Mouse (Mus musculus) right cerebral cortex, postnatal 36 days (tissue): ENCODE results near the gene Kras.
A peak's percentile ranks its signal among the peaks of the same experiment; 100 is the strongest.

ENCODE experiments used
- DNase-seq, 2 experiments: peaks; one replicate each; pipeline ENCODE4 v3.0.0; 2022; ENCODE audit warnings: low spot score in 2 of 2, mixed read lengths in 1 of 2

The Kras gene

GRCm38 (mm10) chr6:145249291-145250184 is 501 bp downstream of the Kras start:
- peak; percentile 24 to 42 for DNase-seq

DNA sequence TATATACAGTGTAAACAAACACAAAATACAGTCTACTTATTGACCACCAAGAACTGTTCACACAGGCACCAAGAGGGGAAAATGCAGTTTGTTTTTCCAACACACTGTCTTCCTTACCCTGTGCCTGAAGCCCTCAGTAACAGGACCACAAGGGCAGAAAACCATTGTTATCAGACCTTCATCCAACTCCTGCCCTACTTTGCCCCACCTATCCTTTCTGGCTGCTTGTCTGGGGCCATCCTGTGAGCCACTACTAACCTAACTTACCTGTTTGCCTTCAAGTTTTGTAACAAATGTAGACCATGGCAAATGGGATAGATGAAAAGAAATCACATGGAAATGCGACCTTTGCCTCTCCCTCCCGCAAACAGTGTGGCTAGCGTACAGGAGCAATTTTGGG is 2.2 kb downstream of the Kras start:
- DNase-seq = no peak

DNA sequence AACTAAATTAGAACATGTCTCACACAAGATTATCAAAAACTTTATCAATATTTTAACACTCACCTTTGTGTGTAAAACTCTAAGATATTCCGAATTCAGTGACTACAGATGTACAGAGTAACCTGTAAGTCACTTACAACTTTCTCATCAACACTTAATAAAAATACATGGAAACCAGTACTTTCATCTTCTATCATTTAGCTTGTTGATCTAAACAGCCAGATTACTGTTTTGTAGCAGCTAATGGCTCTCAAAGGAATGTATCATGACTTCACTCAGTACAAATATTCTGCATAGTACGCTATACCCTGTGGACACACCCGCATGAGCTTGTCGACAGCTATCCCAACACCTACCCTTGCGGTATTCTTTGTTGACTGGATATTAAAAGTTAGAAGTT is 3.2 kb downstream of the Kras start:
- DNase-seq = no peak

DNA sequence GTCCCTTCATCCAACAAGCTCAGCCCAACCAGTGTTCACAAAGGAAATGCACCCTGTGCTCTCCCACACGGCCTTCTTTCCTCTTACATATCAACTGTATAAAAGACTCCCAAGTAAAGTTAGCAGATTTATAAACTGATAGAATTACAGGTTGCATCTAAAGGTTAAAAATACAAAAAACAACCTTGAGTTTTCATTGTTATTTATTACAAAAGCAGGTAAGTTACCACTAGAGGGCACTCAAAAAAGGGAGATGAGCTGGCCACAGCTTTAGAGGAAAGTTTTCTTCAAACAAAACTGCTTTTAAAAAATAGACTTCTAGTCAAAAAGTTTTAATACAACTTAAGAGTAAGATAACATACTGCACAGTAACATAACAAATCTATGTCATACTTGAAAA is 7.5 kb downstream of the Kras start:
- no peak for DNase-seq

DNA sequence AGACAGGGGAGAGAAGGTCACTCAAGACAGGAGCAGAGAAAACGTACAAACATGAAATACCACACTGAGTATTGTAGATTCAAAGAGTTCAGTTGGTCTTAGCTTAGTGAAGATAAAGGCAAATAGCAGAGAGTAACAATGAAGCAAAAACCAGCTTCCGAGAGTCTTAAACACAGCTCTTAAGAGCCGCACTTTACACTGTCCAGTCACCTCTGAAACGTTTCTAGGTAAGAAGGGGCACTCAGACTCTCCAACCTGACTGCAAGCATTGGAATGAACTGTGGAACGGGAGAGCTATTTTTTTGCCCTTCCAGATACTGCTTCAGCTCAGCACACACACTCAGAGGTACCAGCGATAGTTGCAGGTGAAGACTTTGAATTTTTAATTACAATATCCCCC is 9.8 kb downstream of the Kras start:
- DNase-seq = no peak

DNA sequence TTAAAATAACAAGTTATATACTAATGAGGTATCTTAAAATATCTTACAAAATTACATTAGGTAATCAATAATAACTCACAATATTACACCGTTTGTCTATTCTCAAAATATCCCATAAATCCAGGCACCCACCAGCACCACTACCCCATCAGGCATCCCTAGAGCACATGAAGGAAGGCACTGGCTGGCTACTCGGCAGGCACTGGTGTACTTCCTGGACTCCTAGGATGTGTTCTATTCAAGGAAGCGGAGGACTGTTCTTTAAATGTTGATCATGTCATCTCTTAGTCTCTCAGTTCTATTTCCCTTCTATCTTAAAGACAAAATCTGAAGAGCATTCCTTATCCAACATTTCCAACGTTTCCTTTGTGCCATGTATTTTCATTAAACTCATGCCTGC is 12.9 kb downstream of the Kras start:
- DNase-seq = no peak

GRCm38 (mm10) chr6:145235367-145235766 is 14.7 kb downstream of the Kras start:
- no peak for DNase-seq

GRCm38 (mm10) chr6:145234391-145234790 is 15.6 kb downstream of the Kras start:
- DNase-seq = no peak

GRCm38 (mm10) chr6:145226296-145226695 is 23.7 kb downstream of the Kras start:
- no peak for DNase-seq

DNA sequence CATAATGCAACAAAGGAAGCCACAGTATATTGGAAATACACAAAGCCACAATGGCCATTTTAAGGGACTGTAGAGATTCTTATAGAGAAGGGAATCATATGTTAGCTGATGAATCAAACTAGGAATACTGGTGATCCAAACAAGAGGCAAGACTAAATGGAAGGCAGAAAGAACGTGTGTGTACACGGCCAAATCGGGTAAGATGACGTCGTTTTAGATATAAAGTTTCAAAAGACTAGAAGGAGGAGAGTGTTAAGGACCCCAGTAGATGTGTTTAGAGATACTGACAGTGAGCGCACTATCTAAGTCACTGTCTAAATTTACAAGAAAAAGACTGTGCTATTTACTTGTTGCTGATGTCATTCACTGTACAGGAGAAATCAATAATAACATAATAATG is 25.8 kb downstream of the Kras start:
- no peak for DNase-seq

DNA sequence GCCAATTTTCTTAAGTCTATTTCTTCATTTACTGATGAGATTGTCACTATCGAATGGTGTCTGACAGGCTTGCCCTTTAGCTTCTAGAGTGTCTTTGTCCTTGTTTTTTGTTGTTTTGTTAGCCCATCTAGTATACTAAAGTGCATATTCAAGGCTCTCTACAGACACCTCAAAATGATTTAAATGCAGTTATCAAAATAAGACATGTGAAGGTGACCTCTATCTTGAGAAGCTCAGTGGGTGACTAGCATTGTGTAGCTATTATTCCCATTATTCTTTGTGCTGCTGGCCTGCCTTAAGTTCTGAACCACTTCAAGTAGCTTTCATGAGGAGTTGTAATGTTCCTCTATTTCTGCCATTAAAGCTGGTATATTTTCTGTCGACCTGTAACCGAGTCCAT is 34.2 kb downstream of the Kras start:
- no peak for DNase-seq

GRCm38 (mm10) chr6:145213916-145214315 is 36.1 kb downstream of the Kras start:
- no peak for DNase-seq

DNA sequence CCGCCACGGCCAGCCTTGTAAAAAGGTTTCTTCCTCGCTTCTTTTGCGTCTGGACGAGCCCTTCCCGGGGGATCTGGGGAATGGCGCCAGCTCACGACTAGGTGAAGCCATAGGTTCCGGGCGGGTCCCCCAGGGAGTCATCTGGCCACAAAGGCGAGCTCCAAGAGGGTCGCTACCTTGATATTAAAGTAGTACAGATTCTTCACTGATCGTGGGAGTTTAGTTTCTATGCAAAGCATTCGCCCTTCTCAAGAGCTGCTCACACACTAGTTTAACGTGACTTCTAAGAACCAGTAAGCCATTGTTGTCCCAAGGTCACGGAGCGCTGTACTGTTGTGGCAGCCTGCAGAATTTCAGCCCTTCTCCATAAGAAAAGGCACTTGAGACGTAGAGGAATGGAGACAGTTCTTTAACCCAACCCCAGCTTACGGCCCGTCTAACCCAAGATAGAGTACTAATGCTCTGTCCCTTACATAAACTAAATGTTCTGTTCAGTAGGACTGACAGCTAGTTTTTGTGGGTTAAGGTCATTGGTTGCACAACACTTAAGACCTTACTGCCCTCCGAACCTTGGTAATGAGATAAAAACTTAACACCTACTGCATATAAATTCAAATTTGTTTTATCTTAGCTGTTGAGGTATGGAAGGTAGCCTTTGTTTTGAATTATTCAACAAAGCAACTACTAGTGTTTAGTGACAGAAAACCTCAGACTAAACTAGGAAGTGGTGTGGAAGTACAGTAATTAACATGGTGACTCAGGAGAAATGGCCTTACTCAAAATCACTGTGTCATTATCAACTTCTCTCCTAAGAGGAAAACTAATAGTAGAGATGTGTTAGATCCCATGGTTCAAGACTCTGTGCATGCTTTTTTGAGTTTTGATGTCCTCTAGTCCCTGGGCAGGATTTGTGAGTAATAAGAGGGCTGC is 38.4 kb downstream of the Kras start:
- DNase-seq = no peak

- peak; percentile 99 for DNase-seq
These were observed 39.2 kb downstream of the Kras start, which contains the start of the genes Casc1 and Etfrf1 for GRCm38 (mm10) chr6:145210816-145211338. Casc1 (minus strand) TSS chr6:145211005. Etfrf1 (plus strand) TSS chr6:145211134.

DNA sequence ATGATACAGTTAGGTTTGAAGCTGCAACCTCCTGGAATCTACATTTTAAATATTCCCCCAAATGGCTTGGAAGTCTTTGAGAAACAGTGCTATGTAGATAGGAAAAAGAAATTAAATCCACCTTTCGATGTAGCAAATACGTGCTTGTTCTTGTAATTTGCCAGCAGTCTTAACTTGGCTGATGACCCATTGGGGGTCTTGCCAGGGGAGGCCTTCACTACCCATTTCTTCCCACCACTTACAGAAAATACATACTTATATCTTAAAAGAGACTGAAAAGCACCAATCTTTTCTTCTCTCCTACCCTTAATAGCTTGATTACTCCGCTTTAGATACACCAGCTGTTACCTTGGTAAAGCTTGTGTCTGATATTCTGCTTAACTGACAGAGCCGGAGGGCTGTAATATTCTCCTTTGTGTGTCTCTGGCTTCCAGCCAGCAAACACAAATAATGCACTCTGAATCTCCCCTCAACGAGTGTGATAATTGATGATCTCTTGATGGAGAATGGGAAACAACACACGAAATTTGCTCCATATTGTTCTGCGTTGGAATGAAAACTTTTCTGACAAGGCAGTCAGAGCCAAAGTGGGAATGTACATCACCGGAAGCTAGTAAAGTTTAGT is 39.9 kb downstream of the Kras start:
- no peak for DNase-seq

DNA sequence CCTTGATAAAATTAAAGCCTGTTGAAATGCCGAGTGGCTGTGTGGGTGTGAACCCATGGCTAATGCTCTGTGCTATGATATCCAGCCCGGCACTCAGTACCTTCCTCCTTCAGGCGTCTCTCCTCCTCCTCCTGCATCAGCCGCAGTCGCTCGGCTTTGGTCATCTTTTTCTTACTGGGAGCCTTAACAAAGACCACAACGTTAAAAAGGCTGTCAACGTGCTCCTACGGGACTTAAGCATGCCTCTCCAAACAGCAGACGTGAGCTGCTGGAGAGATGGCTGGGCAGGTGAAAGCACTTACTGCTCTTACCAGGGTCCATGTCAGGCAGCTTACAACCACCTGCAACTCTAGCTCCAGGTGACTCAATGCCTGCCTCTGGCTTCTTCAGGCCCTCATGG is 44.9 kb downstream of the Kras start:
- no peak for DNase-seq

DNA sequence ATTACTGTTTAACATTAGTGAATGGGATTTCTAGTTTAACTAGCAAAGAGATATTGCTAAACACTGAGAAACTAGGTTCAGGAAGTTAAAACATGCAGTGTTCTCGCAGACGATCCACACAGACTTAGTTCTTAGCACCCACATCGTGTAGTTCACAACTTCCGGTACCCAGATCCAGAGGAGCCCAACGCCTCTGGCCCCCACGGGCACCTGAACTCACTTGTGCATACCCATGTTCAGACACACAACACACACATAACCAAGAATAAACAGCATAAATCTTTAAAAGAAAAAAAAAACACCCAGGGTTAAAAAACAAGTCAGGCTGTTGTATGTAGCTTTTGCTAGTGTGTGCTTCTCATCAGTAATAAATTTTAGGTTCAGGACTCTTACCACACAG is 45.6 kb downstream of the Kras start:
- no peak for DNase-seq

GRCm38 (mm10) chr6:145202432-145203125 is 47.5 kb downstream of the Kras start:
- DNase-seq = no peak

GRCm38 (mm10) chr6:145197949-145198686 is 51.9 kb downstream of the Kras start:
- peak in 1 of 2 experiments; percentile 36 for DNase-seq

DNA sequence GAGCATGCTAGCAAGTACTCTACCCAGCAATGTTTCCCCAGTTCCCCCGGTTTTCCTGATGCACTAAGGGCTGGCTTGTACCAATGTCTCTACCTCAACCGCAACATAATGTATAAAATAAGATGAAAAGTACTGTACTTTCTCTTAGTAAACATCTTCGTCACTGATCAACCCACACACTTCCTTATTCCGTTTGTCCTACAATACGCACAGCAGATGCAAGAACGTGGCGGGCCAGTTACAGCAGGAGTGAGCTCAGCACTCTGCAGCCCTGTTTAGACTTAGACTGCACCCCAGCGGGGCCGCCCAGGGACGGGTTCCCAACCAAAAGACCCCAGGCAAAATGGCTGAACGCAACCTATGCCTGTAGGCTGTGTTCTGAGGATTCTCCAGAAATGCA is 56.6 kb downstream of the Kras start:
- DNase-seq = no peak
